Mouse (Mus musculus) MEL (cell line): ENCODE measurements around the gene 1700020N01Rik. TPM values are rescaled to one million over a fixed set of nuclear protein-coding genes. Genes with fewer than 3 reads are reported as not detected.

Source experiments
- DNase-seq: peaks from one replicate; pipeline ENCODE4 v3.0.0; 2011; ENCODE audit warnings: low read depth, low spot score
- H3K27ac ChIP-seq: 2 replicates; pipeline ENCODE4 v1.5.1; 2012; ENCODE audit warnings: low read depth, mild to moderate bottlenecking, control low read depth, low read length, moderate library complexity; ENCODE audit not compliant: control insufficient read depth
- H3K27me3 ChIP-seq, 2 experiments: fragments of 150-350 bp in 1 of 2; sonication (generic) in 1 of 2; 2 replicates each; pipeline ENCODE4 v1.6.1; 2012; ENCODE audit warnings: low read length in 2 of 2, mild to moderate bottlenecking in 2 of 2, improper control_type of control experiment in 1 of 2, moderate library complexity in 1 of 2; ENCODE audit not compliant: insufficient read depth in 2 of 2, control insufficient read depth in 1 of 2
- H3K36me3 ChIP-seq, 2 experiments: 2 replicates each; pipeline ENCODE4 v1.6.1; 2012 to 2014; ENCODE audit warnings: low read length in 2 of 2, improper control_type of control experiment in 1 of 2, inconsistent platforms in 1 of 2, mild to moderate bottlenecking in 1 of 2; ENCODE audit not compliant: insufficient read depth in 2 of 2, control insufficient read depth in 1 of 2
- H3K4me1 ChIP-seq, 2 experiments: fragments of 150-350 bp in 1 of 2; sonication (generic) in 1 of 2; 2 replicates each; pipeline ENCODE4 v1.6.1; 2012; ENCODE audit warnings: low read length in 2 of 2, improper control_type of control experiment in 1 of 2, mild to moderate bottlenecking in 1 of 2; ENCODE audit not compliant: insufficient read depth in 2 of 2, control insufficient read depth in 1 of 2
- H3K4me3 ChIP-seq, 2 experiments: fragments of 150-350 bp in 1 of 2; sonication (generic) in 1 of 2; 2 replicates each; pipeline ENCODE4 v1.5.1; 2012; ENCODE audit warnings: low read depth in 2 of 2, low read length in 2 of 2, mild to moderate bottlenecking in 2 of 2, moderate library complexity in 2 of 2, control low read depth in 1 of 2, improper control_type of control experiment in 1 of 2; ENCODE audit not compliant: control insufficient read depth in 1 of 2, insufficient read depth in 1 of 2
- H3K79me2 ChIP-seq: 2 replicates; pipeline ENCODE4 v1.6.1; 2012; ENCODE audit warnings: mild to moderate bottlenecking, low read length, moderate library complexity; ENCODE audit not compliant: control insufficient read depth, poor library complexity, insufficient read depth
- H3K9ac ChIP-seq: 2 replicates; pipeline ENCODE4 v1.6.1; 2012; ENCODE audit warnings: low read depth, mild to moderate bottlenecking, control low read depth, low read length, moderate library complexity; ENCODE audit not compliant: control insufficient read depth, poor library complexity, severe bottlenecking
- H3K9me3 ChIP-seq: fragments of 150-350 bp; sonication (generic); replicated peaks from 2 replicates; pipeline ENCODE4 v1.6.1; 2012; ENCODE audit warnings: mild to moderate bottlenecking, low read length, improper control_type of control experiment, moderate library complexity; ENCODE audit not compliant: insufficient read depth
- CTCF ChIP-seq, 3 experiments: IDR thresholded peaks in 2 of 3; conservative IDR thresholded peaks in 1 of 3; 2 replicates each; pipeline ENCODE4 v1.5.1; 2011 to 2012; ENCODE audit warnings: low read length in 3 of 3, low read depth in 2 of 3, mild to moderate bottlenecking in 2 of 3, improper control_type of control experiment in 1 of 3, inconsistent platforms in 1 of 3, mixed read lengths in 1 of 3, moderate library complexity in 1 of 3; ENCODE audit not compliant: control insufficient read depth in 1 of 3, insufficient read depth in 1 of 3, poor library complexity in 1 of 3, severe bottlenecking in 1 of 3
- ELF1 ChIP-seq: IDR thresholded peaks from 2 replicates; pipeline ENCODE4 v1.6.1; 2014; ENCODE audit warnings: low read depth, mild to moderate bottlenecking, inconsistent platforms, low read length, improper control_type of control experiment, moderate library complexity
- GABPA ChIP-seq: IDR thresholded peaks from 2 replicates; pipeline ENCODE4 v1.6.1; 2012; ENCODE audit warnings: low read depth, mild to moderate bottlenecking, inconsistent platforms, low read length, improper control_type of control experiment, moderate library complexity
- HCFC1 ChIP-seq: IDR thresholded peaks from 2 replicates; pipeline ENCODE4 v1.6.1; 2012; ENCODE audit warnings: low read depth, mild to moderate bottlenecking, inconsistent platforms, low read length, improper control_type of control experiment, moderate library complexity
- JUND ChIP-seq: IDR thresholded peaks from 2 replicates; pipeline ENCODE4 v1.6.1; 2011; ENCODE audit warnings: low read depth, mild to moderate bottlenecking, improper control_type of control experiment, low read length
- MAZ ChIP-seq: IDR thresholded peaks from 2 replicates; pipeline ENCODE4 v1.6.1; 2012; ENCODE audit warnings: low read depth, mild to moderate bottlenecking, inconsistent platforms, low read length, improper control_type of control experiment
- MEF2A ChIP-seq: IDR thresholded peaks from 2 replicates; pipeline ENCODE4 v1.6.1; 2014; ENCODE audit warnings: low read depth, mild to moderate bottlenecking, inconsistent platforms, low read length, improper control_type of control experiment; ENCODE audit not compliant: poor library complexity, insufficient replicate concordance, severe bottlenecking; ENCODE audit errors: extremely low read depth
- MYC ChIP-seq: IDR thresholded peaks from 2 replicates; pipeline ENCODE4 v1.6.1; 2011; ENCODE audit warnings: low read depth, mild to moderate bottlenecking, low read length, improper control_type of control experiment, moderate library complexity
- NELFE ChIP-seq: IDR thresholded peaks from 2 replicates; pipeline ENCODE4 v1.6.1; 2011; ENCODE audit warnings: low read depth, low read length, improper control_type of control experiment
- POLR2A ChIP-seq, 2 experiments: IDR thresholded peaks; 2 replicates each; pipeline ENCODE4 v1.6.1; 2011 to 2012; ENCODE audit warnings: low read length in 2 of 2, mild to moderate bottlenecking in 2 of 2, control low read depth in 1 of 2, improper control_type of control experiment in 1 of 2, low read depth in 1 of 2, moderate library complexity in 1 of 2; ENCODE audit not compliant: control insufficient read depth in 1 of 2, insufficient read depth in 1 of 2, poor library complexity in 1 of 2
- POLR2AphosphoS2 ChIP-seq: IDR thresholded peaks from 2 replicates; pipeline ENCODE4 v1.6.1; 2011; ENCODE audit warnings: low read length, improper control_type of control experiment
- POLR2AphosphoS5 ChIP-seq: IDR thresholded peaks from 2 replicates; pipeline ENCODE4 v1.6.1; 2012; ENCODE audit warnings: low read depth, borderline replicate concordance, mild to moderate bottlenecking, inconsistent platforms, low read length, moderate library complexity, mixed read lengths
- RCOR1 ChIP-seq: IDR thresholded peaks from 2 replicates; pipeline ENCODE4 v1.6.1; 2012; ENCODE audit warnings: low read depth, mild to moderate bottlenecking, inconsistent platforms, low read length, improper control_type of control experiment
- SIN3A ChIP-seq: IDR thresholded peaks from 2 replicates; pipeline ENCODE4 v1.6.1; 2012; ENCODE audit warnings: low read length, improper control_type of control experiment, inconsistent platforms
- SMC3 ChIP-seq: IDR thresholded peaks from 2 replicates; pipeline ENCODE4 v1.6.1; 2011; ENCODE audit warnings: low read depth, low read length, improper control_type of control experiment
- TAL1 ChIP-seq: IDR thresholded peaks from 2 replicates; pipeline ENCODE4 v1.6.1; 2012; ENCODE audit warnings: mild to moderate bottlenecking, inconsistent platforms, low read length, moderate library complexity, mixed read lengths
- USF1 ChIP-seq: IDR thresholded peaks from 2 replicates; pipeline ENCODE4 v1.6.1; 2014; ENCODE audit warnings: low read depth, mild to moderate bottlenecking, inconsistent platforms, low read length, improper control_type of control experiment, moderate library complexity
- ZKSCAN1 ChIP-seq: IDR thresholded peaks from 2 replicates; pipeline ENCODE4 v1.6.1; 2012; ENCODE audit warnings: low read depth, mild to moderate bottlenecking, inconsistent platforms, low read length, improper control_type of control experiment, moderate library complexity
- ZNF384 ChIP-seq: IDR thresholded peaks from 2 replicates; pipeline ENCODE4 v1.6.1; 2012; ENCODE audit warnings: low read depth, mild to moderate bottlenecking, inconsistent platforms, low read length, improper control_type of control experiment
- polyA plus RNA-seq, 2 experiments: library from polyadenylated mRNA; stranded (reverse) in 1 of 2; unstranded in 1 of 2; fragments of >175 nt in 1 of 2; fragments of >200 nt in 1 of 2; gene quantifications; 2 replicates each; pipeline versions ENCODE4 v1.2.1 to v1.2.4; 2012; ENCODE audit warnings: low replicate concordance in 2 of 2, low read depth in 1 of 2; ENCODE audit not compliant: insufficient read length in 2 of 2, insufficient read depth in 1 of 2, missing spikeins in 1 of 2
- total RNA-seq: library from RNA; depleted of rRNA; stranded (reverse); fragments of 300-350 nt; gene quantifications from 2 replicates; pipeline ENCODE4 v1.2.3, GENCODE M21; 2012

Gene 1700020N01Rik
- total and polyA plus RNA-seq, 3 experiments, result 0.60 TPM; not detected in 2

- Histone ChIP-seq H3K9me3 (no peaks in the 10 kb centered on the region), H3K27me3 (peaks cover 4 to 6% of the 10 kb centered on the region in 2 experiments; a peak in 3 of 4 replicates), H3K4me3 (no peak overlapping the region), H3K36me3 (no peaks in the 10 kb centered on the region), H3K27ac (no peak overlapping the region), H3K4me1 (no peaks in the 10 kb centered on the region), H3K9ac (no peak overlapping the region), H3K79me2 (no peaks in the 10 kb centered on the region)
- no peak for TF ChIP-seq RCOR1
- TF ChIP-seq ELF1, result no peak
- DNase-seq, result no peak
Observed at GRCm38 (mm10) chr10:21559769-21560168, 33.2 kb upstream of the 1700020N01Rik start.

- no peak overlapping the region for H3K27ac ChIP-seq
- DNase-seq, result no peak
- TF ChIP-seq ZNF384, result no peak
- no peak for TF ChIP-seq POLR2AphosphoS2
- no peak for TF ChIP-seq MAZ
- no peak for TF ChIP-seq ELF1
- TF ChIP-seq NELFE, result no peak
- TF ChIP-seq GABPA, result no peak
- no peak for TF ChIP-seq SIN3A
- no peak for TF ChIP-seq MEF2A
- TF ChIP-seq POLR2A (IDR thresholded peaks at IDR 0.05; ENCODE audit: control insufficient read depth in 1 of 2, insufficient read depth in 1 of 2, low read depth in 1 of 2, low read length in 2 of 2, poor library complexity in 1 of 2), result no peak
- TF ChIP-seq CTCF (IDR thresholded peaks at IDR 0.05 in 2 of 3, conservative IDR thresholded peaks at IDR 0.05 in 1 of 3; ENCODE audit: control insufficient read depth in 1 of 3, insufficient read depth in 1 of 3, low read depth in 2 of 3, low read length in 3 of 3, poor library complexity in 1 of 3, severe bottlenecking in 1 of 3), result no peak
- no peak for TF ChIP-seq POLR2AphosphoS5
- TF ChIP-seq HCFC1, result no peak
- no peak for TF ChIP-seq USF1
- TF ChIP-seq SMC3, result no peak
- TF ChIP-seq JUND, result no peak
- no peak for TF ChIP-seq ZKSCAN1
- TF ChIP-seq TAL1, result no peak
- TF ChIP-seq MYC, result no peak
- H3K4me3 ChIP-seq, result no peak overlapping the region
- no peaks in the 10 kb centered on the region for H3K79me2 ChIP-seq
- H3K9ac ChIP-seq, result no peak overlapping the region
- no peaks in the 10 kb centered on the region for H3K4me1 ChIP-seq
- no peaks in the 10 kb centered on the region for H3K36me3 ChIP-seq
- H3K9me3 ChIP-seq, result no peaks in the 10 kb centered on the region
- H3K27me3 ChIP-seq, result peaks cover 4% of the 10 kb centered on the region in 2 experiments; a peak in 3 of 4 replicates
Observed at GRCm38 (mm10) chr10:21561181-21561580, 31.8 kb upstream of the 1700020N01Rik start.
